Mouse (Mus musculus): ENCODE measurements around the gene Sgcd. TPM values are rescaled to one million over a fixed set of nuclear protein-coding genes. Genes with fewer than 3 reads are reported as not detected.
A peak's percentile ranks its signal among the peaks of the same experiment; 100 is the strongest.

The Sgcd gene
- polyA plus RNA-seq, 1 experiment from 2014 or later: 6.4 TPM

DNA sequence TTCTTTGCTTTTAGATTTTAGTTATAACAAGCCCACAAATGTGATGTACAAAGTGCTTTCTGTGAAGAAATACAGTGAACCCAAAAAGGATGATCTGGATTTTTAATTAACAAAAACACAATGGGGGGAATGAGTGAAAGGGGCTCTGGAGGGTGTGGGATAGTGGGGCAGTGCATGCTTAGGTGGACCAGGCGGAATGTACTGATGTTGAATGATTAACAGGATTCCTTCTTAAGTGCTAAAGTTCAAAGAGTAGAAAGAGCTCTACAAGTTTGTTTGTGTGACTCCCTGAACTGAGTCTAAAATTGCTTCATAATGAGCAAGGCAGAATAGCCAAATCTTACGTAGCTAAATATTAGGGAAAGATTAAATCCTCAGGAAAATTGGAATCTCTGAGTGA, 246.0 kb downstream of the Sgcd start:
- Histone ChIP-seq H3K4me1 (no peaks in the 10 kb centered on the region), H3K27me3 (ENCODE audit: low read depth, poor library complexity, severe bottlenecking) (no peaks in the 10 kb centered on the region), H3K9me3 (replicated peaks) (no peaks in the 10 kb centered on the region), H3K36me3 (no peaks in the 10 kb centered on the region), H3K27ac (no peak overlapping the region), H3K4me3 (no peak overlapping the region)
- 85% methylated on average over 2 of the region's 2 CpGs for WGBS
- DNase-seq (ENCODE audit: low spot score): no peak

DNA sequence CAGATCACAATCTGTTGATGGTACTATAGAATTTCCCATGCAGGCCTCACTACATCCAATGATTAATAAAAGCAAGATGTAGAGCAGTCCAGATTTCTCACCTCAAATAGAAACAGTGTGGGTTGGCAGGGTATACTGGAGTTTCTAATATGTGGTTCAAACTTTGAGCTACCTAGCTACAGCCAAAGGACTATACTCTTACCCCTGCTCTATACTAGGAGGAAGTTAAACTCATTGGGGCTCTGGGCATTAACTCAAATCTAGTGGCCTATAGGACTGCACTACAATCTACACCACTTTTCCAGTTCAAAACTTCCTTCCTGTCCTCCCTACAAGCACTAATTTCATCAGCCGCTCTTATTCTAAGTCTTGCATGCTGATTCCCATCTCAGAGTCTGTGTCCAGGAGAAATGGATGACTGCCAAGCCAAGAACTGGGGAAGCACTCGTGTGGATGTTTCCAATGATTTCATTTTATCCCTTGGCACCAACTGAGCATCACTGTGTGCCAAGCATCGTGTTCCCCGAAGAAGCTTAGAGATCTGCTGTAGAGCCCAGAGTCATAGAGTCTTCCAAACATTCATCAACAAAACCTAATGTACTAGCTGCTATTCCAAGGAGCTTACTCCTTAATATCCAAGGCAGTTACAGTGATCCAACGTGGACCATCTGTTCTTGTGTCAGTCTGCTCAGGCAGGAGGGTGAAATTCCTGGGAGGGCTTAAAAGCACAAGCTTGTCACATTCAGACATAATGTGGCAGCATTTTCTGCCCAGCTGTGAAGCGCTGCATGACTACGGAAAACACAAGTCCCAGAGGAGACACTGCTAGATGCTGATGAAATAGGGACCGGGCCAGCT, 283.6 kb downstream of the Sgcd start:
- no peaks in the 10 kb centered on the region for H3K36me3 ChIP-seq
- no peak overlapping the region for H3K27ac ChIP-seq
- H3K4me3 ChIP-seq: no peak overlapping the region
- H3K27me3 ChIP-seq (ENCODE audit: low read depth, poor library complexity, severe bottlenecking): no peaks in the 10 kb centered on the region
- H3K4me1 ChIP-seq: no peaks in the 10 kb centered on the region
- DNase-seq (ENCODE audit: low spot score): no peak
- H3K9me3 ChIP-seq (replicated peaks): no peaks in the 10 kb centered on the region
- WGBS: 84% methylated on average over 8 of the region's 8 CpGs

DNA sequence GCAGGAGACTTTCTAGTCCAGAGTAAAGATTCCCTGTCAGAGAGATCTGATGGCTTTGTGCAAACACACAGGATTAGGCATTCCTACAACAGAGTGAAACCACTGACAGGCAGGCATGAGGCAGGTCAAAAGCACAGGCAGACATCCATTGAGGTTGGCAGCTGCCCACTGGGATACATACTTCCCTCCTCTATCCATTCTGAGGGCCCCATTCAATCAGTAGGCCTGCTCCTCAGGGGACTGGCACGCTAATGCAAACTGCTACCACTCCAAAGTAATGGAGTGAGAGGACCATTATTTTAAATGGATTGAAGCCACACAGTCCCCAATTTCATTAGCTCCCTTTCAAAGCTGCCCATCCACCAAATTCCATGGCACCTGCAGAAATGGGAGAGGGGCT, 293.2 kb downstream of the Sgcd start:
- no peaks in the 10 kb centered on the region for H3K4me1 ChIP-seq
- H3K9me3 ChIP-seq (replicated peaks): no peaks in the 10 kb centered on the region
- no peaks in the 10 kb centered on the region for H3K27me3 ChIP-seq (ENCODE audit: low read depth, poor library complexity, severe bottlenecking)
- DNase-seq (ENCODE audit: low spot score): no peak
- H3K36me3 ChIP-seq: no peaks in the 10 kb centered on the region
- no peak overlapping the region for H3K4me3 ChIP-seq
- no peak overlapping the region for H3K27ac ChIP-seq
- WGBS: 80% methylated on average over 1 of the region's 1 CpGs

DNA sequence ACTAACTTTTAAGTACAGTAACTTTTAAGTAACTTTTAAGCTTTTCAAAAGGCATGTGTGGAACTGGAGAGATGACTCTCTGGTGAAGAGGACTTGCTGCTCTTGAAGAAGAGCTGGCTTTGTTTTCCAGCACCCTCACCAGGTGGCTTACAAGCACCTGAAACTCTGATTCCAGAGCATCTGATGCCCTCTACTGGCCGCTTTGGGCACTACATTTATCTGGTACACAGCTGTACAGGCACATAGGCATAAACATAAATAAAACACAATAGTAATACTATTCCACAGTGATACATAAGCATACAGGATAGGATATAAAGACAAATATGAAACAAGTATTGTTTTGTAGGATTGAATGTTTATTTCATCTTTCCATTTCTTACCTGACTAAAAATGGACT, 330.6 kb downstream of the Sgcd start:
- no peaks in the 10 kb centered on the region for H3K27me3 ChIP-seq (ENCODE audit: low read depth, poor library complexity, severe bottlenecking)
- DNase-seq (ENCODE audit: low spot score): peak; percentile 59
- no peaks in the 10 kb centered on the region for H3K9me3 ChIP-seq (replicated peaks)
- H3K4me1 ChIP-seq: peaks cover 6% of the 10 kb centered on the region
- H3K27ac ChIP-seq: no peak overlapping the region
- 0% methylated on average over 1 of the region's 1 CpGs for WGBS
- no peak overlapping the region for H3K4me3 ChIP-seq
- no peaks in the 10 kb centered on the region for H3K36me3 ChIP-seq

DNA sequence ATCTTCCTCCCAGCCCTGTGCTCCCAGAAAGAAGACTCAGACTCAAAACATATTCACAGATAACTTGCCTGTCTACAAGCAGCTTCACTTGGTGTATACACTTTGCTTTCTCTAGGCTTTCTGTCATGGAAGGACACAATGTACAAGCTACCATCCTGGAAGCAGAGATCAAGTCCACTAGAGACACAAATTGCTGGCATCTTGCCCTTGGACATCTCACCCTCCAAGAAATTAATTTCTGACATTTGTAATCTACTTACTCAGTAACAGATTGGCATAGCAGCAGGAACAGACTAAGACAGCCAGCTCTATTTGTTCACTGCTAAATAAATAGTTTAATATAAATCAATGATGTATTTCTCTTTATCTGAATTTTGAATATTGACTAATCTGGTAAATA, 342.9 kb downstream of the Sgcd start:
- H3K36me3 ChIP-seq: no peaks in the 10 kb centered on the region
- no peak for DNase-seq (ENCODE audit: low spot score)
- H3K27me3 ChIP-seq (ENCODE audit: low read depth, poor library complexity, severe bottlenecking): no peaks in the 10 kb centered on the region
- H3K4me1 ChIP-seq: no peaks in the 10 kb centered on the region
- H3K9me3 ChIP-seq (replicated peaks): no peaks in the 10 kb centered on the region
- H3K27ac ChIP-seq: no peak overlapping the region
- H3K4me3 ChIP-seq: no peak overlapping the region

DNA sequence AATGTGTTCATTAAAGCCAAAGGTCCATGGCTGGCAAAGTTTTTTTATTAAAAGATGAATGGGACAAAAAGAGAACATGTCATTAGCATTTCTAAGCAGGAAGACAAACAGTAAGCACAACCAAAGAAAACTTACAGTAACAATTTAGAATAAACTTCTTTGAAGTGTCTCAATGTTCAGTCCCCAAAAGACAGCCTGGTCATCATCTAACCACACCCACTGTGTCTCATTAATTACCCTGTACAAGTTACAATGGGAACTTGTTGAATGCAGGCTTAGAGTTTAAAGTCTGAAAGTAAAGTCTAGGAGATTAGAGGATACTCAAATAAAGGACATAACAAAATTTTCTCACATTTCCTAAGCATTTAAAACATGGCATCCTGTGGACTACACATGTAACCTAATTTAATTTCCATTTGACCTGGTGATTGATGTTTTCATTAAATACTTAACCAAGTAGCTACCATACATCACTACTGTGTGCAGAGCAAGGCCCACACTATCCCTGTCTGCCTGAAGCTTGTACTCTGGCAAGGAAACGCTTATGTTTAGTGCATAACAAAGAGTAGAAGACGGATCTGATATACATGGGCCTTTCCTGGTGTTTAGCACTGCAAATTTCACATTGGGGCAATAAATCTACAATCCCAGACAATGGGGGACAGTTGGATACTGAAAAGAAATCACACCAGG, 347.1 kb downstream of the Sgcd start:
- Histone ChIP-seq H3K9me3 (replicated peaks) (no peaks in the 10 kb centered on the region), H3K27me3 (ENCODE audit: low read depth, poor library complexity, severe bottlenecking) (no peaks in the 10 kb centered on the region), H3K4me1 (no peaks in the 10 kb centered on the region), H3K36me3 (no peaks in the 10 kb centered on the region), H3K27ac (no peak overlapping the region), H3K4me3 (no peak overlapping the region)
- WGBS: 64% methylated on average over 2 of the region's 2 CpGs
- no peak for DNase-seq (ENCODE audit: low spot score)

DNA sequence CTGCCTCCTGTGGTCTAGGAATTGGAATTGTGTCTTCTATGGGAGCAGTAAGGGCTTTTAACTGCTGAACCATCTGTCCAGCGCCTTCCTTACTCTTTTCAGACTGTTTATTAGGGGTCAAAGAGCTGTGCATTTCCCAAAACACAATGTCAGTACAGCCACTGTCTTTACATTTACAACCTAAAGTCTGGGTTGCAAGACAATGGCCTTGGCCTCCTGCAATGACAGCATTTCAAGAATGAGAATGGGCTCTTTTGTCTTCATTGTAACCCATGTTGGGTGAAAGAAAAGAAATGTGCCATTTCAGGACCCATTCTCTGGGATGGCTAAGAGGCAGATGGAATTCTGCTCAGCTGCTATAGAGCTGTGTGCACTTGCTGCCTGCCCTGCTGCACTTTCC, 348.2 kb downstream of the Sgcd start:
- H3K27ac ChIP-seq: no peak overlapping the region
- H3K4me3 ChIP-seq: no peak overlapping the region
- no peaks in the 10 kb centered on the region for H3K4me1 ChIP-seq
- WGBS: 34% methylated on average over 1 of the region's 1 CpGs
- DNase-seq (ENCODE audit: low spot score): no peak
- H3K27me3 ChIP-seq (ENCODE audit: low read depth, poor library complexity, severe bottlenecking): no peaks in the 10 kb centered on the region
- H3K9me3 ChIP-seq (replicated peaks): no peaks in the 10 kb centered on the region
- no peaks in the 10 kb centered on the region for H3K36me3 ChIP-seq

DNA sequence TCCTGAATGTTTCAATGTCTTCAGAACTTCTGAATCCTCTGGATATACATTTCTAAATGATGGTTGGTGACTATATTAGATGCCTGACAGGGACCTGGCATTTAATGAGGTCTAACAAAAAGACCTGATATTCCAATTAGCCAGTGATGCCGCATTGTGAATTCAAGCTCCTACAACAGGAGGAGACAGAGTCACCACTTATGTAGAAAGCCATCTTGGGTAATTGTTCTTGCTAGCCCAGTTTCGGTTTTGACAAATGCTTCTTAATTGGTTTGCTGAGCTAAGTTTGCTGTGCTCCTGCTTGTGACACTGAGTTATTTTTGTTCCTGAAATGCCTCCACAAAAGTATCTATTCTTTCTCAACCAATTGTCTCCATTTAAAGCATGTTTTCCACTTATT, 358.6 kb downstream of the Sgcd start:
- no peaks in the 10 kb centered on the region for H3K27me3 ChIP-seq (ENCODE audit: low read depth, poor library complexity, severe bottlenecking)
- no peak overlapping the region for H3K27ac ChIP-seq
- H3K36me3 ChIP-seq: no peaks in the 10 kb centered on the region
- H3K4me1 ChIP-seq: no peaks in the 10 kb centered on the region
- 88% methylated on average over 2 of the region's 2 CpGs for WGBS
- H3K9me3 ChIP-seq (replicated peaks): no peaks in the 10 kb centered on the region
- DNase-seq (ENCODE audit: low spot score): no peak
- H3K4me3 ChIP-seq: no peak overlapping the region

DNA sequence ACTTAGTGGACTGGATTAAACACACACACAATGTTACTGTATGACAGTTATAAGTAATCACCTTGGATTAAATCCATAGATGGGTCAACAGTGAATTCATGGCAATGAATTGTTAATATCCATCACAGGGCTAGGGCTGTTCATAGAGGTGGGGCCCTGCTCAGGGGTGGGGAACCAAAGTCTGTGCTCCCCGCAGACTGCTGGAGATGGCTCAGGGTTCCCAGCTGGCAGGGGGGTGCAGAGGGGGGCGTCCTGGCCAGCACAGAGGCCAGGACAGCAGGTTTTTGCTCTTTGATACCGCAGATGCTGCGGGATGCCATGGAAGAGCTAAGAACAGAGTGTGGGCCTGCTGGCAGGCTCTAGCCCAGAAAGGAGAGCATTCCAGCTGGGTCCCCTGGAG, 378.9 kb downstream of the Sgcd start:
- 87% methylated on average over 4 of the region's 4 CpGs for WGBS
- no peaks in the 10 kb centered on the region for H3K27me3 ChIP-seq (ENCODE audit: low read depth, poor library complexity, severe bottlenecking)
- no peaks in the 10 kb centered on the region for H3K9me3 ChIP-seq (replicated peaks)
- no peak overlapping the region for H3K27ac ChIP-seq
- H3K36me3 ChIP-seq: no peaks in the 10 kb centered on the region
- H3K4me3 ChIP-seq: no peak overlapping the region
- no peaks in the 10 kb centered on the region for H3K4me1 ChIP-seq
- no peak for DNase-seq (ENCODE audit: low spot score)

DNA sequence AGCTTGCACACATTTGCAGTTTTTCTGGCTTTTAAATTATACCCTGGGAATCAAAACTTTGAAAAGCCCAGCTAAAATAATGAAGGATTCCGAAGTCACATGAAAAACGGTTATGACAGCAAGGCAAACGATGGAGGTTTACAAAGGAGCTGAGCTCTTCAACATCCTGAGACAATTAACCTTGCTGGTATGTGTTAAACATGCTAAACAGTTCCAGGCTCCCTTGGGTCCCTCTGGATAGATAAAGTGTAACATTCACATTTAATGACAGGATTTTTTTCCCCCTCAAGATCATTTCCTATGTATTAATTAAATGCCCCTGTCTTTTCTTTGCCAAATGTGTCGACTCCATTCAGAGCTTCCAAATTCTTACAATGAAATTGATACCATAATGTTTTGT, 414.1 kb downstream of the Sgcd start:
- H3K27me3 ChIP-seq (ENCODE audit: low read depth, poor library complexity, severe bottlenecking): no peaks in the 10 kb centered on the region
- no peaks in the 10 kb centered on the region for H3K9me3 ChIP-seq (replicated peaks)
- H3K36me3 ChIP-seq: no peaks in the 10 kb centered on the region
- H3K27ac ChIP-seq: no peak overlapping the region
- H3K4me1 ChIP-seq: no peaks in the 10 kb centered on the region
- WGBS: 59% methylated on average over 4 of the region's 4 CpGs
- DNase-seq (ENCODE audit: low spot score): no peak
- no peak overlapping the region for H3K4me3 ChIP-seq

DNA sequence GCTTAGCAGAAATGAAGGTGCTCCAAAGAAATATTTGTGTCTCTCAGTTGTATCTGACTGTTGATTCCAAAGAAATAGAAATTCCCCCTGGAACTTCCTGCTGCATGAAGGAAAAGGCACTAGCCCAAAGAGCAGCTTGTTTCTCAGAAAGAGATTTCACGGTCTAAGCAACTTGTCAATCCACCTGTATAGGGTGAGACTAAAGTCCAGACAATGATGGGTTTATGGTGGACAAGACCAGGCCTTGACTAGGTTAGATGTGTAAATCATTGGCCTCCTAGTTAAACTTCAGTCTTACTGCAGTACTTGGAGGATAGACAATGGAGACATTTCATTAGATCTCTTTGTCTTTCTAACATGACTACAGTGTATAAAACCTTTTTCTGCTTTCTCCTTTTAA, 420.3 kb downstream of the Sgcd start:
- Histone ChIP-seq H3K36me3 (no peaks in the 10 kb centered on the region), H3K9me3 (replicated peaks) (no peaks in the 10 kb centered on the region), H3K27me3 (ENCODE audit: low read depth, poor library complexity, severe bottlenecking) (no peaks in the 10 kb centered on the region), H3K4me3 (no peak overlapping the region), H3K4me1 (no peaks in the 10 kb centered on the region), H3K27ac (no peak overlapping the region)
- 100% methylated on average over 1 of the region's 1 CpGs for WGBS
- no peak for DNase-seq (ENCODE audit: low spot score)

DNA sequence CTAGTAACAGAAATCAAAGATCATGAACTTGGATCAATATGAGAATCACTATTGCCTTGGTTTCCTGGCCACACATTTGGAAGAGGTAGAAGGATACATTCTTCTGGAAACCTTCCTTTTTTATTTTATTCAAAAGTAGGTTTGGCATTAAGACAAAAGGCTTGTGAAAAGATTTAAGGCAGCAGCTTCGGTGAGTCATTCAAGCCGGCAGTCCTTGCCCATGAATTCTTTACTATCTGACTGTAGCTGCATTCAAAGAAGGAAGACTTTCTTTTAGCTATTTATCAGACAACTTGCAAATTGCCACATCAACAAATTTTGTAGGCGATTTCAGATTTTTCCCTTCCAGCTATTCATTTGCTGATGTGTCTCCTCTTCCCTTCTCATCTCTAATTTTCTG, 422.6 kb downstream of the Sgcd start:
- H3K9me3 ChIP-seq (replicated peaks): no peaks in the 10 kb centered on the region
- no peak for DNase-seq (ENCODE audit: low spot score)
- no peaks in the 10 kb centered on the region for H3K27me3 ChIP-seq (ENCODE audit: low read depth, poor library complexity, severe bottlenecking)
- WGBS: 86% methylated on average over 3 of the region's 3 CpGs
- no peaks in the 10 kb centered on the region for H3K4me1 ChIP-seq
- no peak overlapping the region for H3K27ac ChIP-seq
- no peaks in the 10 kb centered on the region for H3K36me3 ChIP-seq
- H3K4me3 ChIP-seq: no peak overlapping the region

DNA sequence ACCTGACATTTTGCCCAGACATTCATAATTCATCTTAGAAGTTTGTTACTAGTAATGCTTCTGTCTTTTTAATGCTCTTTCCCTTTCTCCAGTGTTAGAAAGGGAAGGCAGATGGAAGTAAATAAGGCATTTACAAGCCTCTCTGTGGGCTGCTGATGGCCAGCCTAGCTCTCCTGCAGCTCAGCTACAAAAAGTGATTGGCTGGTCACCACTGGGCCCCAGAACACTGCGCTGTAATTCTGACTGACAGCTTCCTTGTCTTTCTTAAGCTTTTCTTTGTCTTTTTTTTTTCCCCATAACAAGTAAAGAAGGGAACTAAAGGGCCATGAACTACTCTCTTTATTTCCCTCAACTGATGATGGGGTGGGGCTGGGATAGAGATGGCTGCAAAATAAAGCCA, 463.9 kb downstream of the Sgcd start:
- H3K36me3 ChIP-seq: no peaks in the 10 kb centered on the region
- H3K27me3 ChIP-seq (ENCODE audit: low read depth, poor library complexity, severe bottlenecking): no peaks in the 10 kb centered on the region
- H3K27ac ChIP-seq: no peak overlapping the region
- WGBS: 36% methylated on average over 1 of the region's 1 CpGs
- no peak overlapping the region for H3K4me3 ChIP-seq
- no peaks in the 10 kb centered on the region for H3K9me3 ChIP-seq (replicated peaks)
- H3K4me1 ChIP-seq: no peaks in the 10 kb centered on the region
- DNase-seq (ENCODE audit: low spot score): no peak
